Mouse (Mus musculus): ENCODE measurements around the gene Srarp.
A peak's percentile ranks its signal among the peaks of the same experiment; 100 is the strongest.

The Srarp gene

GRCm38 (mm10) chr4:141389366-141390150 lies 46.3 kb downstream of the Srarp start:
- DNase-seq (ENCODE audit: low spot score in 2 of 2) = no peak

- DNase-seq (ENCODE audit: low spot score in 2 of 2) = no peak
These were observed 48.0 kb downstream of the Srarp start for GRCm38 (mm10) chr4:141387933-141388332.

- DNase-seq (ENCODE audit: low spot score in 2 of 2) = peak; percentile 79 to 83
These were observed 48.7 kb downstream of the Srarp start for GRCm38 (mm10) chr4:141387093-141387784.

GRCm38 (mm10) chr4:141386150-141386549 lies 49.8 kb downstream of the Srarp start:
- DNase-seq (ENCODE audit: low spot score in 2 of 2) = no peak

- peak; percentile 32 to 38 for DNase-seq (ENCODE audit: low spot score in 2 of 2)
These were observed 50.6 kb downstream of the Srarp start for GRCm38 (mm10) chr4:141385275-141385674.
